Mouse (Mus musculus) A20 (cell line): ENCODE measurements around the gene Epn3.
A peak's percentile ranks its signal among the peaks of the same experiment; 100 is the strongest.

Experiments used
- DNase-seq: peaks from one replicate; pipeline ENCODE4 v3.0.0-alpha.2; 2011; ENCODE audit warnings: low read depth, low spot score

Gene Epn3

DNA sequence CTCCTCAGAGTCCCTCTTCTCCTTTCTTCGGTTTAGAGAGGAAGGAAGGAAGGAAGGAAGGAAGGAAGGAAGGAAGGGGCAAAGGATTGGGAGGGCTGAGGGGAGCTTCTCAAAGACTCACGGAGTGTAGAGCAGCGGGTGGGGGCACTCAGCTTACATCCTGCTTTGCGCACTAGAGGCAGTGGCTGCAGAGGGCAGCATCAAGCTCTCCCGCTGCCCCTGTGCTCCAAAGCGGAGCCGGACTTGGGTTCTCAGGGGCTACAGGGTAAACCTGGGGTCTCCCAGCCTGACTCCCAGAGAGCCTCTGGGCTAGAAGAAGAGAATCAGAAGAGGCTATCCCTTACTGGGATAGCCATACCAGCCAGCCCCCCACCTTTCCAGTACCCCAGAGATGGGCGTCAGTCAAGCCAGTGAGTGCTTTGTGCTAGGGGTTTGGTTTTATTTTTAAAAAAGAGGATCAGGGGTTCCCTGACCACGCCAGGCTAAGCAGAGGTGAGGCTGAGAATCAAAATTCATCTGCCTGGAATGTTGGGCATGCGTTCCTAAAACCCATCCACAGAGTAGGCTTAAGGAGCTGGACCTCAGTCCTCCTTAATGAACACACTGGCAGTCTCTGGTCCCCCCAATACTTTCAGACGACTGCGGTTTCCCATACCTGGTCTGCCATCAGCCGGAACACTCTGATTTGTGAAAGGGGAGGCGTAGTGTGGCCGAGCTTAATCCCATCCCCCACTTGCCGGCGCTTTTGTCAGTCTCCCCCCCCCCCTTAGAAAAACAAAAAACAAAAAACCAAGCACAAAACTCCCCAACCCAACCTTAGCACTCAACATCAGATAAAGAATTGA, 27.8 kb downstream of the Epn3 start:
- DNase-seq: no peak

DNA sequence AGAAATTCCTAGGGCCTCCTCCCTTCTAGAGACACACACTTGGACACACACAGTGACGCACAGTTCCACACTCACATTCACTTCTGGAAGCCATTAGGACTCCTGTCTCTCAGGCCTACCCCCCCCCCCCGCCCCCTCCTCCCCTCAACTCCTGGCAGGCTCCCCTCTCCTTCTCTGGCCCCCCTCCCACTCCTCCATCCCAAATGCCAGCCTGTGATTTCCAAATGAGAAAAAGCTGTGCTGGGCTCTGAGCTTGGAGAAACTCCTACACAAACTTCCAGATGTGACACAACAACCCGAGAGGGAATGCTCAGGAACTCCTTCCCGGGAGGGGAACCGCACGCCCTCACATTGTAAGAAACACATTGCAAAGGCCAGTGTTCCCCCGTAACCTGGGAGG, 29.4 kb downstream of the Epn3 start:
- DNase-seq: no peak

DNA sequence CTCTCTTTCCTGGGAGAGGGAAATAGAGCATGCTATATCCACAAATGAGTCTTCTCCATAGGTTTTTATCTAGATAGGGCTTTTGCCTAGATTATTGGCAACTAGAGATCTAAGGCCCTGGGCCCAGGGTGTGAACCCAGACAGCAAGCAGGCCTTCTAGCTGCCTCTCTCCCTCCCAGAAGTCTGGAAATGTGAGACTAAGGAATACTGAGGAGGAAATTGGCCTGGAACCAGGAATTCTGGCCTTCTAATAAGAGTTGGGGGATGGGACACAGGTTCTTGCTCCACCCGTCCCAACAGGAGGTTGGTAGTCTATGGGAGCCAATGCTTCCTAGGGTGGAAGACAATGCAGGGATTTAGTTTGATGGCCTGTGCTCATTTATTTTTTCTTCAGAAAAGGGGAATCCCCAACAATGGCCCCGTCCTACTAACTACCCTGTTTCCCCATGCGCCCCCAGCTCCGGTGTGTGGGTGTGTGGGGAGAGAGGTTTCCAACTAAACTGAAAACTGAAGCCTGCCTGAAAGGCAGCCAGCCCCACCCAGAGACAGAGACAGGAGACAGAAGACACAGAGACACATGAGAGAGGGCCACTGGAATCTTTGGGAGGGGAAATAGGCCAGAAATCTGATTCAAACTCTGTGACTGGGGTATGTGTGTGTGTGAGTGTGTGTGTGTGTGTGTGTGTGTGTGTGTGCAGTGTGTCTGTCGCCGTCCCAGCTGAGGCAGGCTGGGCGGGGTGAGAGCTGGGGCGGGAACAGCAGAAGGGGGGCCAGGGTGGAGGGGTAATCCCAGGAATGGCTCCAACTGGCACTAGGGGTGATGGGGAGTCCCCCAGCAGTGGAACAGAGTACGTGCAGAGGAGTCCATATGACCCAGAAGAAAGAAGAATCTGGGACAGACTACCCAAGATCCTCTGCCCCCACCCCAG, 30.4 kb downstream of the Epn3 start:
- DNase-seq: no peak

DNA sequence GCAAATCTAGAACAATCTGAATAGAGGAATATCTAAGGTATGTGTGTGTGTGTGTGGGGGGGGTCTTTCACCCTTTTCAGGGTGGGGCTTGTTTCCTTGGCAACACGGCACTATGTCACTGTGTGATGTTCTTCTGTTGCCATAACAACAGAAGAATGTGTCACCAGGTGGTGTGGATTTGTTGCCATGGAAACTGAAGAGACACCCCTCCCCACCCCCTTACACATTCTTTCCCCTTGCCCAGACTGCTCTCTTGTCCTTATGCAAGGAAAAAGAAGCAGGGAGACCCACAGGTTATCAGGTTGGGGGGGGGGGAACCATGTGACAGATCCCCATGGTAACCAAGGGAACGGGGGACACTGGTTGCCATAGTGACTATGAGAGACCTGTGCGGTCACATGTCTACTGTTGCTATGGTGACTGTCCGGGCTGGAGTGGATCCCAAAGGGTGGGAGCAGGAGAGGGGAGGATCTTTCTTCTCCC, 31.2 kb downstream of the Epn3 start:
- DNase-seq: no peak

DNA sequence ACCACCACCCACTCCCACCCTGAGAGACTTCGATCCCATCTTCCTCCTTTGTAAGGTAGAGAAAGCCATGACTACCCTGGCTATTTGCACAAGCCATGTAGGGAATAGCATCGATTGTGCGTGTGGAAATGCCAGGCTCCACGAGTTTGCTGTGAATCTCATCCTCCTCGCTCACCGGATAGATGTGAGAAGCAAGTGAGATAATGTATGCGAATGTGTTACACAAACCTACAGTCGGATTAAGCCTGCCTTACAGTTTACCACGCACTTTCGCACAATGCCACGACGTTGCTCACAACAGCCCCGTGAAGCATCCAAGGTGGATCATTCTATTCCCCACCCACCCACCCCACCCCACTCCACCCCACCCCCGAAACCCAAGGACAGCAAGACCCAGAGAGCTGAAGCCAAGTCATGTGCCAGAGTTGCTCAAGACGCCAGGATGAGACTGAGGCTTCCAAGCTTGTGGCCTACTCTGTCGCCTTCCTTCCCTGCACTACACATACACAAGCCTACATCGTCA, 33.4 kb downstream of the Epn3 start:
- DNase-seq: no peak

DNA sequence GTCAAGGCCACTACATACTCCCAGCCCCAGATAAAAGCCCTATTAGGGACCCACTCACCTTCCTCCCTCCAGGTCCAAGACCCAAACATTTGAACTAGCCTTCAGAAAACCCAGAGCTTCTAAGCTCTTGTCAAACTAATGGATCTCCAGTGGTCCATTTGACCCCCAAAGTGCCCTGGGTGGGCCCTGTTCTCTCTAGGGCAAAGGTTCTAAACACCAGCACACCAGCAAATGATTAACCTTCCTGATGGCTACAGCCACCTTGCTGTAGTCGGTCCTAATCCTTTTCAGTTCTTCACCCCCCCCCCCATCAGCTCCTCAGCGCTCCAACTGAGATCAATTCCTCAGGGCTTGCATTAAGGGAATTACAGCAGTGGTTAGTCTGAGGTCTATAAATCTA, 35.6 kb downstream of the Epn3 start:
- DNase-seq: no peak

DNA sequence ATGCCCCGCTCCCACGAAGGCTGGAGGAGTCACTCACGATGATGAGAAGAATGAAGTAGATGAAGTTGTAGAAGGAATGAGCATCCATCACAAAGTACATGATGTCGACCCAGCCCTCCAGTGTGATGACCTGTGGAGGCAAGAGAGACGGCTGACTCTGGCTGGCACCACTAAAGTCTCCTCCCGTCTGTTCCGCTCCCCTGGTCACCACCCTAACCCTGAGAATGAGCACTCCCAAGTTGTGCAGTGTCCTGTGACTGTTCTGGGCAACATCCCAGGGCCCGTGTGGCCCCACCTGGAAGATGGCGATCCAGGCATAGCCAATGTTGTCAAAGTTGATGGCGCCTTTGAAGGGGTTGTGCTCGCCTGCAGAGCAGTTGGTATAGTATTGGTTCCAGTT, 37.9 kb downstream of the Epn3 start:
- DNase-seq: no peak

DNA sequence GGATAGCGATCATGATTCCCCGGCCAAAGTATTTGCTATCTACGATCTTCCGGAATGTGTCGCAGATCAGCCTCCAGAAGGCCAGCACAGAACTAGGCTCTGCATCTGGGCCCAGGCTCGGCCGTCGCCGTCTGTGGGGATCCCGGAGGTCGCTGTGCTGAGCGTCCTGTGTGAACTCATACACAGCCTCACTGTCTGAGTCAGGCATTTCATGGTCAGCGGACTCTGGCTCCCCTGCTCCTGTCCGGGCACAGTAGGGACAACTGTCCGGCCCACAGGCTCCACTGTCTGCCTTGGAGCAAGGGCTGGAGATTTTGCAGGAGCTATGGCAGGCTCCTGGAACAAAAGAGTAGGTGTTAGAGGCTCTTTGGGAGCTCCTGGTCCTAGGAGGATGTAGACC, 42.8 kb downstream of the Epn3 start:
- DNase-seq: no peak

DNA sequence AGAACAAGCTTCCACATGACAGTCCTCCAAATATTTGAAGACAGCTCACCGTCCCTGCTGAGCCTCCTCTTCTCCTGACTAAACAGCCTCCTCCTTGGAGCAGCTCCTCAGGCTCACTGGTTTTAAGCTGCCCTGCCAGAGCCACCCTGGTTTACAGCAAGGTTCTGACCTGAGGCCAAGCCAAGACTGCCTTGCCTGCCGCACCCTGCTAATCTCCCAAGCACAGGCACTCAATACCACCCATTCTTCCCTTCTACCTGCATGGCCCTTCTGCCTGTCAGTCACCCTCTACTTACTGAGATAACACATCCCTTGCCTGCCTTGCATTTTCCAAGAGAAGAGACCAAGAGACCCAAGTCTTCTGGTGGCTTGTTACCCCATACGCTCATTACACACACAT, 43.4 kb downstream of the Epn3 start:
- DNase-seq: no peak

DNA sequence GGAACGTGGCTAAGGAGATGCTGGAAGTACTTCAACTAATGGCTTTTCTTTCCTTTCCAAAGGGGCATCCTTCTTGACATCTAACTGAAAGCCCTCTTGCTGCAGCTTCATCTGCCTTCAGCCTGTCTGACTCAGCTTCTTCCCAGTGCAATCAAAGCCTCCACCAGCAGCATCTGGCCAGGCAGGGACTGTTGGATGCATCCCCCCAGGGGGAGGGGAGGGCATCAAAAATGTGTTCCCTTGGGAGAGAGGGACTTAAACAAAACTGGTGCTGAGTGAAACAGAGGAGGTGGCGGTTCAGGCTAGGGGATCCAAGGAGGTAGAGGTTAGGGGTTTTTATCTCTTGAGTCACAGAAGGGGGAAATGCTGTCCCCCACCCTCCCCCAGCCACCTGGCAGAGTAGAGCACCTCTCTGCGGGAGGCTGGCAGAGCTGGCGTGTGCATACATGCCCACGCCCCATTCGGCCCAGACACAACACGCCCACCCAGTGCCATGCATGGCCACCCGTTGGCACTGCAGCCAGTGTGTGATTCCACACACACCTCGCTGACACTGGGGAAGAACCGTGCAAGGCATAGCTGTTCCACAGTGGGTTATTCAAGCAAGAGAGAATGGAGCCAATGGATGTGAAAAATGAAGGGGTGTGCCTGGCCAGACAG, 44.5 kb downstream of the Epn3 start:
- peak; percentile 8 for DNase-seq

DNA sequence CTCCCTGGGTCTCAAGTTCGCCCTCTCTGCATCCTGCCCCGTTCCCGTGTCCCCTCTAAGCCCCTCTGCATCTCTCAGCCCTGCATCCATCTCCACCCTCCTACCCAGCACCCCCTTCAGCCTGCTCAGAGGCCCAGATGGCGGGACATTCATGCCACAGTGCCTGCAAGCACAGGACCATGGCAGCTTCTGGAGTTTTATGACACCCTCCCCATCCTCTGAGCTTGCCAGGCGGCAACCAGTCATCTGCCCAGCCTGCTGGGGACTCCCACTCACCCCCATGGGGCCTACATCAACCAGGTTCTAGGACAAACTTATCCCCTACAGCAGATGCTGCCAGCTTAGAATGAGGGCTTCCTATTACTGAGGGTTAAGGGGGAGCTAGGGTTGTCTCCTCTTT, 45.0 kb downstream of the Epn3 start:
- DNase-seq: no peak

DNA sequence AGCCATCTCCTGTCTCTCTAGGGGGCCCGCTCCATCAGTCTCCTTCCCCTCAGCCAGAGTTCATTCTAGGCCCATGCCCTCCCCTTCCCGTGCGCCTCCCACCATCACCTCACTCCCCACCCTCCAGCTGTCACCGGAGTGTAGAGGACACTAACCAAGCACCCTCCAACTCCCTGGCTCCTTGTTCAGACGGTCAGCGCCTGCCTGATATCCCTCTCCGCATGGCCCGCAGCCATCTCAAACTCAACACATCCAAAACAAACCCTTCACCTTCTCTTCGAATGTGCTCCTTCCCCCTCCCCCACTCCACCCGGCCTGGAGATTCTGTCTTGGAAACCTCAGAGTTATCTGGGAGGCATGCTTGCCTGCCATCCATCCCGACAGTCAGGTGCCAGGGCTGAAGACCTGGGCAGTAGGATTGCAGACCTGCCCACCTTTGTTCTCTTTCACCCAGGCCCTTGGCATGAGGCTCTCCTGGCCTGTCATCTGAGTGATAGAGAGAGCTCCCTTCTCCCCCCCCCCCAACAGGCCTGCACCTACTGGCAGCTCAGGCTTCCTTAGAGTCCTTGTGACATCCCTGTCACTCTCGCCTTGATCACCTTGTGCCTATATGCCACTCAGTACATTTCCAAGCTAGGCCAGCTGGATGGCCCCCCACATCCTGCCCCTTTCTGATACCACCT, 48.5 kb downstream of the Epn3 start:
- no peak for DNase-seq

DNA sequence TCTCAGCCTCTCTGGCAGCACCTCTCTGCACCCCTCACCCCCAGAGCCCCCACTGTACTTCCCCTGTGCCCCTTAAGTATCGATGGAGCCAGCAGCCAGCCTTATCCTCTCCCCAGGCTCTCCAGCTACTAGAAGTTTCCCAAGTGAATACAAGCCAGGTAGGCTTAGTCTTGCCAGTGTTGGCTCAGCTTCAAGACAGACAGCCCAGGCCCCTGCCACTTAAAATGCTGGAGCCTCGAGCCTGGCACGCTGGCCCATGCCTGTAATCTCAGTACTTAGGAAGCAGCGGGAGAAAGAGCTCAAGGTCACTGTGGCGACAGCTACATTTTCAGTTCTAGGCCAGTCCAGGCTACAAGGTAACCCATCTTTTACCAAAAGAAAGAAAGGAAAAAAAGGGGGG, 49.9 kb downstream of the Epn3 start:
- no peak for DNase-seq

DNA sequence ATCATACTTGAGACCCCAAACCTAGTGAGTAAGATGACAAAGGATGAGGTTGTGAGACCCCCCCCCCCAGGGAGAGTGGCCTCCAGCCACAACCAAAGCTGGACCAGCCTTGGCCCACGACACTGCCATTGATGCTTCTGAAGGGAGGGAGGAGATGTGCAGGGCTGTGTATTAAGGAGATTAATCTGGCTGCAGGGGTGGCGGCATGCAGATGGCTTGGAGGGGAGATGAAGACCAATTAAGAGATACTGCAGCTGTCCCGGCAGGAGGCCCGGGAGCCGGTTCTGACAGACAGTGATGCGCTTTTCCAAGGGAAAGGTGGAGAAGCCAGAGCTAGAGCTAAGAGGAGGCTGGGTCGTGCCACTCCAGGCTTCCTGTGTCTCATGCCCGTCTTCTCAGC, 50.5 kb downstream of the Epn3 start:
- no peak for DNase-seq

DNA sequence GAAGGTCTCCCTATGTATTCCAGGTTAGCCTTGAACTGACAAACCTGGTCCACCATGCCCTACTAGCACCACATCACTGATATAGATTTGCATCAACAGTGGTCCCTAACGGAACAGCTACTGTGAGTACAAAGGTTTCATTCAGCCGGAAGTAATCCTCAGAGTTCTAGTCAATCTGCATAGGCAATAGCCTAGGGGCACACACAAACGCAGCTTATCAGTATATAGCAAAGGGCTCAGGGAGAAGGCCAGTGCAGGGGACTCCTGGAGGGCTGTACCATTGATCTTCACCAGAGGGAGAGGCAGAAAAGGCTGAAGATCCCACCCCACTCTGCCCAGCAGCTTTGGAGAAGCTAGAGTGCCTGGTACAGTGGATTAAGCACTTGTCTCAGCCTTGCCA, 52.8 kb downstream of the Epn3 start:
- no peak for DNase-seq

DNA sequence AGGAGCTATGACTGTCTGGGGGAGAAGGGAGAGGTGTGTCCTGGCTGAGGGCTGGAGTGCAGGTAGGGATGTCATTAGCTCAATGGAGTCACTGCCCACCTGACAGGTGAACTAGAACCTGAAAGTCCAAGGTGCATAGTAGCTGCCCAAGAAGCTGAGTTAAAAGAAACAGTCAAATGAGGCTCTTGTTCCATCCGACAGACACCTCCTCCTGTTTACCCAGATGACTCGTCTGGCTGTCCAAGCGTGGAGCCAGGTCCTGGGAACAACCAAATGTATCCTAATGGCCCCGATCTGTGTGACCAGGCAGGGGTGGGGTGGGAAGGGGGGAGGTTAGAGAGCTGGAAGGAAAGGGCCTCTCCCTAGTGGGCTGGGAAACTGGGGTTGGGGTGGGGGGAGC, 54.5 kb downstream of the Epn3 start:
- no peak for DNase-seq

DNA sequence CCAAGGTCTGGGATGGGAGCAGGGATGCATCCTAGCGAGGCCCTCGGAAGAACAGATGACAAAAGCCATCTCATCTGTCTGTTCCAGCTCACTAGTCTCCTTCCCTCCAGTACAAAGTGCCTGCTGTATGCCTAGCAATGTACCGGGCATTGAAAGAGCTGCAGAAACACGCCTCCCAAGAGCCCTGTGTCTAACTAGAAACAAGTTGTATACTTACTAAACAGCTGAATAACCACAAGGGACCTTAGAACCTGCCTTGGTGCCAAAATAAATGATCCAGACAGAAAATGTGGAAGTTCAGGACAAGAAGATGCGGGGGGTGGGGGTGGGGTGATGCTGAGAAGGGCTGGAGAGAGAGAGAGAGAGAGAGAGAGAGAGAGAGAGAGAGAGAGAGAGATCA, 54.9 kb downstream of the Epn3 start:
- no peak for DNase-seq

DNA sequence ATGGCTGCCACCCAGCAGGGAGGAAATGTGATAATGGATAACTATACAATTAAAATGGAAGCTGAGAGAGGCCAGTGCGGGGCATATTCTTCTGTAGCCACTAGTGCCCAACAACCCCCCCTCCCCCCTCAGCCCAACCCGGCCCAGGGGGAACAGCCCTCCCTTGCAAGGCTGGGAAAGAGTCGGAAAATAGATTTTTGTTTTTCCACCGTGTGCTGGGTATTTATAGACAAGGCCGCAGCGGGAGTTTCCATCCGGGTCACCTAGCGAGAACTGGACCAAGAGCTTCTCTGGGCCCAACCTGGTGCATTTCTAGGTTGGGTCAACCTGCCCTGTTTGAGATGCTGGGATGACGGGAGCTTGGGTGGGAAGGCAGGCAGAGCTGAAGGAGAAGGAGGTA, 58.0 kb downstream of the Epn3 start:
- no peak for DNase-seq

DNA sequence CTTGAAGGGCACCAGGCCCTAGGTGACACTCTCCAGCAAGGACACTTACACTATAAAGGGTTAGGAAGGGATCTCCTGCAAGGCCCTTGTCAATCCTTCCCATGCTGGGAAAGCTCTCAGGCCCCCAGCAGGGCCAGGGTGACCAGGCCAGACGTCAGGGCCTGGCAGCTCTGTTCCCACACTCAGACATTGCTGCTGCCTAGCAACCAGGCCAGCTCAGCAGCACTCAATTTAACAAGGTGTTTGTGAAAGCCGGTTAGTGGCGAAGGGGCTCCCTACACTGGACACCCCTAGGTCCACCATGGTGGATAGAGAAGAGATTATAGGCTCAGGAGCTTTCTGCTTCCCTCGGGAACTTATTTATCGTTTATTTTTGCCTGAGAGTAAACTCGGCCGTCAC, 58.7 kb downstream of the Epn3 start:
- DNase-seq: no peak

DNA sequence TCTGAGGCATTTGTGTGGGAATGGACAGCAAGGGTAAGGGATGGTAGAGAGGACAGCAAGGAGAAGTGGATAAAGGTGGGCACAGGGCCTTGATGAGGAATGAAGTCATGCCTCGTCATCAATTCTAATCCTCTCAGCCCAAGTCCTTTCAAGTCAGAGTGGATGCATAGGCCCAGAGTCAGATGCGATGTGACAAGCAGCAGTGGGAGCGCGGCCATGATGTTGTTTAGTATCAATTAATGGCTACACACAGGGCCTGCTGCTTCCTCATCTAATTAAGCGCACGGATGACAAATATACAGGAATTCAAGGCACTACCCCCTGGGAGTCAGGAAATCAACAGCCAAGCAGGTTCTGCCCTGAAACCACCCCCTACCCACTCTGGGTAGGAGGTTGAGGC, 59.4 kb downstream of the Epn3 start:
- DNase-seq: no peak
